Mouse (Mus musculus) cerebellum, adult (tissue): Measurements from ENCODE around the gene Mars2.
A peak's percentile ranks its signal among the peaks of the same experiment; 100 is the strongest.

ENCODE experiments used
- ATAC-seq: cut with Nextera tagmentation; 2 replicates; pipeline ENCODE4 v1.9.2; 2017; ENCODE audit warnings: mild to moderate bottlenecking, moderate library complexity, mixed read lengths; ENCODE audit not compliant: insufficient number of reproducible peaks, low FRiP score, low TSS enrichment

Mars2 gene

GRCm38 (mm10) chr1:55236890-55237642 is at the start of gene Mars2:
Gene Mars2 (plus strand): TSS chr1:55237177.
- peak; percentile 97 for ATAC-seq

GRCm38 (mm10) chr1:55192015-55192414 is 45.0 kb upstream of the Mars2 start:
- no peak for ATAC-seq

GRCm38 (mm10) chr1:55192824-55193223 is 44.2 kb upstream of the Mars2 start:
- no peak for ATAC-seq

GRCm38 (mm10) chr1:55193316-55193715 is 43.7 kb upstream of the Mars2 start:
- ATAC-seq: no peak

GRCm38 (mm10) chr1:55194064-55194915 is 42.7 kb upstream of the Mars2 start:
- no peak for ATAC-seq

GRCm38 (mm10) chr1:55195021-55195420 is 42.0 kb upstream of the Mars2 start:
- ATAC-seq: no peak

GRCm38 (mm10) chr1:55196327-55197003 is 40.5 kb upstream of the Mars2 start:
- ATAC-seq: no peak

GRCm38 (mm10) chr1:55198719-55199118 is 38.3 kb upstream of the Mars2 start:
- no peak for ATAC-seq

GRCm38 (mm10) chr1:55201850-55202752 is 34.9 kb upstream of the Mars2 start:
- ATAC-seq: peak; percentile 36; the same call in 1 of the 2 replicates

GRCm38 (mm10) chr1:55205808-55206327 is 31.1 kb upstream of the Mars2 start:
- no peak for ATAC-seq

- no peak for ATAC-seq
Measured at GRCm38 (mm10) chr1:55207561-55207960, 29.4 kb upstream of the Mars2 start.

- no peak for ATAC-seq
Measured at GRCm38 (mm10) chr1:55208500-55209140, 28.4 kb upstream of the Mars2 start.

GRCm38 (mm10) chr1:55210202-55210965 is 26.6 kb upstream of the Mars2 start:
- ATAC-seq: no peak

- no peak for ATAC-seq
Measured at GRCm38 (mm10) chr1:55211081-55211480, 25.9 kb upstream of the Mars2 start.

- ATAC-seq: no peak
Measured at GRCm38 (mm10) chr1:55212771-55213170, 24.2 kb upstream of the Mars2 start.

GRCm38 (mm10) chr1:55213475-55213874 is 23.5 kb upstream of the Mars2 start:
- ATAC-seq: no peak

GRCm38 (mm10) chr1:55213936-55214335 is 23.0 kb upstream of the Mars2 start:
- ATAC-seq: no peak

- ATAC-seq: no peak
Measured at GRCm38 (mm10) chr1:55215185-55215813, 21.7 kb upstream of the Mars2 start.
